Mouse (Mus musculus) thymus, adult 2 months (tissue): Measurements from ENCODE around the gene Sec1. TPM values are rescaled to one million over a fixed set of nuclear protein-coding genes. Genes with fewer than 3 reads are reported as not detected.
A peak's percentile ranks its signal among the peaks of the same experiment; 100 is the strongest.

Source experiments
- DNase-seq: peaks from one replicate; pipeline ENCODE4 v3.0.0; 2021
- H3K27ac ChIP-seq: fragments of 200-500 bp; 2 replicates; pipeline ENCODE4 v1.5.1; 2012; ENCODE audit warnings: low read length, control low read depth; ENCODE audit not compliant: control insufficient read depth, insufficient read depth
- H3K27me3 ChIP-seq: fragments of 200-500 bp; 2 replicates; pipeline ENCODE4 v1.6.1; 2012; ENCODE audit warnings: mild to moderate bottlenecking, low read length, moderate library complexity, mixed read lengths; ENCODE audit not compliant: control insufficient read depth, insufficient read depth
- H3K36me3 ChIP-seq: fragments of 200-500 bp; 2 replicates; pipeline ENCODE4 v1.6.1; 2012; ENCODE audit warnings: mild to moderate bottlenecking, low read length, moderate library complexity; ENCODE audit not compliant: control insufficient read depth, insufficient read depth
- H3K4me1 ChIP-seq: fragments of 200-500 bp; replicated peaks from 2 replicates; pipeline ENCODE4 v1.6.1; 2012; ENCODE audit warnings: low read length; ENCODE audit not compliant: control insufficient read depth, insufficient read depth
- H3K4me3 ChIP-seq: fragments of 200-500 bp; 2 replicates; pipeline ENCODE4 v1.5.1; 2012; ENCODE audit warnings: mild to moderate bottlenecking, low read length, control low read depth, moderate library complexity; ENCODE audit not compliant: control insufficient read depth, insufficient read depth
- CTCF ChIP-seq: fragments of 200-500 bp; IDR thresholded peaks from 2 replicates; pipeline ENCODE4 v1.5.1; 2012; ENCODE audit warnings: mild to moderate bottlenecking, control low read depth, low read length, moderate library complexity, borderline replicate concordance; ENCODE audit not compliant: control insufficient read depth, poor library complexity, insufficient read depth; ENCODE audit errors: extremely low read depth
- POLR2A ChIP-seq: fragments of 200-500 bp; IDR thresholded peaks from 2 replicates; pipeline ENCODE4 v1.6.1; 2012; ENCODE audit warnings: mild to moderate bottlenecking, low read length, control low read depth, moderate library complexity; ENCODE audit not compliant: control insufficient read depth, poor library complexity, insufficient read depth; ENCODE audit errors: extremely low read depth
- WGBS: fragments of 180-500 bp; shearing (Covaris S2); methylation state at CpG from one replicate; pipeline ENCODE4 v1.1.7; 2018; 5-methylcytosine and 5-hydroxymethylcytosine counted together
- polyA plus RNA-seq: library from polyadenylated mRNA; depleted of rRNA; stranded (reverse); fragments of >200 nt; gene quantifications from 2 replicates; pipeline ENCODE4 v1.2.3, GENCODE M21; 2012

Sec1 gene
- polyA plus RNA-seq, 1 experiment = 1.9 TPM

DNA sequence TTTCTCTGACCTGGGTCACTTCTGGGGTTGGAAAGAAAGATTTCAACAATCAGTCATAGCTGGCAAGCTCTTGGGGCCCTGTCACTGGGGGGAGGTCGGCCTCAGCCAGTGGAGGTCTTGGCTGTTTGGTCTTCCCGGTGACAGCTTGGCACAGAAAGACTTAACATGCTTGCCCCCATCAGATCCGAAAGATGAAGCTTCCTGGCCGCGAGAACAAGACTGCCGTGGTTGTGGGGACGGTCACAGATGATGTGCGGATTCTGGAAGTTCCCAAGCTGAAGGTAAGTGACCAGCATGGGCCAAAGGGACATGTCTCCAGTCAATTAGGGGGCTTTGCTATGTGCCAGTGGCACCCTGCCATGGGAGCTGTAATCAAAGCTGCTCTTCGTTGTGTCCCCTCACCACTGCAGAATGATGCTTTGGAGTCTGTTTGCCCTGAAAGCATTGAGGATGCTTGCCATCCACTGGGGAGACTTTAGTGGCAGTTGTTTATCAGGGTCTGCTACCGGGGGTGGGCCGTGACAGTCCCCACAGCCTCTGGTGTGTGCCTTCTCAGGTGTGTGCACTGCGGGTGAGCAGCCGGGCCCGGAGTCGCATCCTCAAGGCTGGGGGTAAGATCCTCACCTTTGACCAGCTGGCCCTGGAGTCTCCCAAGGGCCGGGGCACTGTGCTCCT lies 25.7 kb upstream of the Sec1 start:
- WGBS = 94% methylated on average over 16 of the region's 16 CpGs
- H3K27me3 ChIP-seq = no peaks in the 10 kb centered on the region
- H3K4me1 ChIP-seq = peaks cover 28% of the 10 kb centered on the region
- TF ChIP-seq CTCF = no peak
- no peak for TF ChIP-seq POLR2A
- peaks cover 19% of the 10 kb centered on the region for H3K36me3 ChIP-seq
- no peak for DNase-seq
- H3K4me3 ChIP-seq = no peak overlapping the region
- no peak overlapping the region for H3K27ac ChIP-seq

DNA sequence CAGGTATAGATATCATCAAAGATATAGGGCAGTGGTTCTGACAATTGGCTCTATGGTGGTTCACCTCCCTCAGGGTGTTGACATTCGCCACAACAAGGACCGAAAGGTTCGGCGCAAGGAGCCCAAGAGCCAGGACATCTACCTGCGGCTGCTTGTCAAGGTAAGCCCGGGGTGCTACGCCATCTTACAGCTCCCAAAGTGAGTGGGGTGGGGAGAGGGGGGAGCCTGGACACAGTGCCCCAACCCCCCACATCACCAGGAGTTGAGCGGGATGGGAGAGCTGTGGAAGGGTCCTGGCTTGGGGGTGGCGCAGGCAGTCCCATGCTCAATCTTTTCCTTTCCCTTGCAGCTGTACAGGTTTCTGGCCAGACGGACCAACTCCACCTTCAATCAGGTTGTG lies 25.0 kb upstream of the Sec1 start:
- H3K27me3 ChIP-seq = no peaks in the 10 kb centered on the region
- 90% methylated on average over 10 of the region's 10 CpGs for WGBS
- H3K36me3 ChIP-seq = peaks cover 19% of the 10 kb centered on the region
- no peak overlapping the region for H3K27ac ChIP-seq
- TF ChIP-seq CTCF (no peak), POLR2A (no peak)
- H3K4me1 ChIP-seq = peaks cover 34% of the 10 kb centered on the region
- no peak overlapping the region for H3K4me3 ChIP-seq
- DNase-seq = no peak

DNA sequence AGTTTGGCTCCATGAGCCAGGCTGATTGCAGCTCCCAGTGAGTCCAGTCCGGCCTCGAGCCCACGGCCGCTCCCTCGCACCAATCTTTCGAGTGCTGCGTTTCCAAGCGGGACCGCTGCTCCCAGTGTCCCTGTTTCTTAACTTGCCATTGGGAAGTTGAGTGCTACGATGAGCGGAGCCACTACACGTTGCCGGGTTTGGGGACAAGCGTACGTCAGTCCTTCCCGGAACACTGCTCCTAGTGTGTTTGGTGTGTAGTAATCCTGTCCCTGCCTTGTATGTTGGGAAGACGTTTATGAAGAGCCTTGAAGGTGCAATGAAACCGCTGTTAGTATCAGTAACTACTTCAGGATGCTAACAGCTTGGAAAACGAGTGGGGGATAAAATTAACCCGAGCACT lies 24.1 kb upstream of the Sec1 start:
- 0% methylated on average over 20 of the region's 20 CpGs for WGBS
- TF ChIP-seq POLR2A (no peak), CTCF (no peak; the same call in 1 of the 2 replicates)
- no peak for DNase-seq

DNA sequence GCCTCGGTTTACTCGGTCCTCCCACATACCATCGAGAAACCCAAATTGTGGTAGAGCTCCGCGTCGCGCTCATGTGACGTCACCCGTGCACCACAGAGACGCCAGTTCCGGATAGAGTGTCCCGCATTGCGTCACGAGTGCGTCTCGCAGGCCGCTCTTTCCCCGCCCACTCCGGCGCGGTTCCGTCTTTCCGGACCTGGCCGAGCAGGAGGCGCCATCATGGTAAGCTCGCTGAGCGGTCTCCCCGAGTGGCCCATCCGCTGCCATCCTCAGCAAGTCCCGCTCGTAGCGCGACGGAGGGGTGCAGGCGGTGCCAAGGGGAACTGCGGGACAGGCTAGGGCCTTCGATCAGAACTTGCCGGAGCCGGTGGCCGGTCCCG lies 23.7 kb upstream of the Sec1 start, which contains the start of gene Sphk2:
Sphk2 (minus strand) TSS at position 85 of the 380 bp plus-strand sequence.
- peak; percentile 94 for DNase-seq
- H3K4me1 ChIP-seq = peaks cover 37% of the 10 kb centered on the region
- TF ChIP-seq CTCF = peak; percentile 23; the same call in 1 of the 2 replicates
- peak; percentile 95 for TF ChIP-seq POLR2A
- peaks cover 19% of the 10 kb centered on the region for H3K36me3 ChIP-seq
- under 1% methylated on average over 41 of the region's 41 CpGs for WGBS
- H3K27ac ChIP-seq = peak within 1 kb of the TSS; percentile 41
- no peaks in the 10 kb centered on the region for H3K27me3 ChIP-seq
- H3K4me3 ChIP-seq = peak within 1 kb of the TSS; percentile 80

More for the DNA sequence above, 24.1 kb upstream of the Sec1 start:
- Histone ChIP-seq H3K4me1 (peaks cover 37% of the 10 kb centered on the region), H3K36me3 (peaks cover 19% of the 10 kb centered on the region), H3K27ac (peak overlapping the region; percentile 12), H3K27me3 (no peaks in the 10 kb centered on the region), H3K4me3 (peak overlapping the region; percentile 80)

DNA sequence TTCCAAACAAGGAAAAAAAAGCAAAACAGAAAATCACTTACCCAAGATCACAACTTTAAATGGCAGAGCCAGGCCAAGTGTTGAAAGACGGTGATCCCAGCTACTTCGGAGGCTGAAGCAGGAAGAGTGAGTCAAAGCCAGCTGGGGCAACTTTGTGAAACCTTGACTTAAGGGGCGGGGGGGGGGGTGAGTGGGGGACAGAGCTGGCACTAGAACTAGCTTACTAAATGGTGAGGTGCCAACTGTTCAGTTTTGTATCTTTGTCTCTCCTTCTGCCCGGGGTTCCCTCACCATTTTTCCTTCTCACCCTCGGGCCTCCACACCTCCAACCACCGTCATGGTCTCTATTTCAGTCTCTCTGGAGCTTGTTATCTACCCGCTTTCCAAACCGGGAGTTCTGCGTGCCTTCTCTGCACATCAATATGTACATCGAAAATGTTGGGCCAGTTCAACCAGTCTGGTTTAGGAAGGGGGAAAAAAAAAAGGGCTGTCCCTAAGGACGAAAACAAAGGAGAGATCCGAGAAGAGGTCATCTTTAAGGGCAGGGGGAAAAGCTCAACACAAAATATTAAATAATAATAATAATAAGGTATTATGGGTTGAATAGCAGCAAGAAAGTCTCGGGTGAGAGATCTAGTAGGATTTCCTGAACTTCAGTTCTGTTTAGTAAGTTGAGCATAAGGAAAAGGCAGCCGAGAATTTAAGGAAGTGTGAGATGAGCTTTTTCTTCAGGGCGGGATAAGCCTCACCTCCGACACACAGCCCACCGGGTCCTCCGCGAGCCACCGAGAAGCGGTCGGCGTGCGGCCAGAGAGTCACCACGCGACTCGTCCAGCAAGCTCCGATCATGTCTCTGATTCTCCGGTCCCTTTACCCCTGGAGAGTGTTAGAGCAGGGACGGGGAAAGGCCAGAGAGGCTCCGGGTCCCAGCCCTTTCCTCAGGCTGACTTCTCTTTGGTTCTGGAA lies 23.0 kb upstream of the Sec1 start:
- DNase-seq = no peak
- H3K4me1 ChIP-seq = peaks cover 37% of the 10 kb centered on the region
- peak overlapping the region; percentile 41; the same call in 1 of the 2 replicates for H3K27ac ChIP-seq
- H3K36me3 ChIP-seq = peaks cover 19% of the 10 kb centered on the region
- TF ChIP-seq CTCF (no peak), POLR2A (no peak)
- H3K4me3 ChIP-seq = peak overlapping the region; percentile 80
- no peaks in the 10 kb centered on the region for H3K27me3 ChIP-seq
- WGBS = 8% methylated on average over 31 of the region's 31 CpGs

DNA sequence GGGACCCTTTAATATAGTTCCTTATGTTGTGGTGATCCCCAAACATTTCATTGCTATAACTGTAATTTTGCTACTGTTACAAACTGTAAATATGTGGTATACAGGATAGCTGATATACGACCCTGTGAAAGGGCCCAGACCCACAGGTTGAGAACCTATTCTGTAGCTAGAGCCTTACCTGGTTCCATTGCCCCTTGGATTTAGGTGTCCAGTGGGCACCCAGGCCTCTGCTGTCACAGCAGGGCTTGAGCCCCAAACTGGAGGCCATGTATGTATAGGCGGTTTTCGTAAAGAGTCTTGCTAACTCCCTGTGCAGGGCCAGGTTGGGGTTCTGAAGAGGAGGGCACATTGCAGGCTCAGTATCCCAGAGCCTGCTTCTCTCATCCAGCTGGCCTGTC lies 22.3 kb upstream of the Sec1 start:
- TF ChIP-seq POLR2A (no peak), CTCF (no peak)
- 90% methylated on average over 3 of the region's 3 CpGs for WGBS
- Histone ChIP-seq H3K4me1 (peaks cover 37% of the 10 kb centered on the region), H3K27ac (no peak overlapping the region), H3K27me3 (no peaks in the 10 kb centered on the region), H3K36me3 (peaks cover 19% of the 10 kb centered on the region), H3K4me3 (no peak overlapping the region)
- no peak for DNase-seq
